In genomic region chr8:6204051-6204745, GRCm38 (mm10) we compare ENCODE assay signal across 24 mouse cellular contexts.
DNase-seq lines count a peak whose midpoint lies in the region; ATAC-seq lines count a peak whose summit lies in the region.
"Had no signal": no experiment of that assay in that cellular context is flagged by ENCODE, and none has a peak within 500 bp of the region (broad histone marks: within the 10 kb centered on the region; RNA-seq: fewer than 3 reads in every experiment).

No protein-coding gene starts in this region.

- no peak overlapping the region for H3K4me3 ChIP-seq in hindbrain, embryonic 13.5 days
- no peak overlapping the region for H3K4me3 ChIP-seq in hindbrain, embryonic 16.5 days (ENCODE audit: low read length)
- H3K4me3 ChIP-seq in neural tube, embryonic 13.5 days = no peak overlapping the region
- H3K4me3 ChIP-seq in neural tube, embryonic 15.5 days (replicated peaks) = no peak overlapping the region
- H3K4me3 ChIP-seq in forebrain, embryonic 15.5 days = no peak overlapping the region
- H3K4me3 ChIP-seq: heart, embryonic 12.5 days; hindbrain, embryonic 15.5 days; layer of hippocampus, adult 2 months had no signal

- peak; percentile 65 for ATAC-seq in hindbrain, embryonic 13.5 days (ENCODE audit: low FRiP score)
- ATAC-seq in hindbrain, embryonic 16.5 days = no peak
- ATAC-seq in neural tube, embryonic 13.5 days (ENCODE audit: low read depth) = peak; percentile 74
- no peak for ATAC-seq in neural tube, embryonic 15.5 days (ENCODE audit: low FRiP score)
- peak; percentile 60; the same call in 1 of the 2 replicates for ATAC-seq in forebrain, embryonic 15.5 days (replicated peaks)
- no peak for ATAC-seq in activated CD4-positive, CD25-positive, alpha-beta regulatory T cell, adult 4 months
- ATAC-seq: intestine, embryonic 16.5 days had no signal

- peak; percentile 93 for DNase-seq in retina, postnatal 1 day
- DNase-seq in right cerebral cortex, postnatal 10 days (ENCODE audit: low spot score in 2 of 2) = no peak
- DNase-seq: adrenal gland, postnatal 10 days; cerebellum, adult 8-10 months; gastrocnemius, postnatal 14 days; heart, adult 18-20 months; heart, postnatal 10 days; kidney, adult 9 months; kidney, postnatal 25 days; layer of hippocampus, postnatal 36 days; lung, adult 18-20 months; lung, postnatal 10 days; right cerebral cortex, postnatal 14 days; spleen, adult 18-20 months had no signal

- H3K36me3 ChIP-seq in hindbrain, embryonic 13.5 days = no peaks in the 10 kb centered on the region
- H3K36me3 ChIP-seq in hindbrain, embryonic 16.5 days (ENCODE audit: control insufficient read depth, insufficient read depth, low read length) = no peaks in the 10 kb centered on the region
- no peaks in the 10 kb centered on the region for H3K36me3 ChIP-seq in neural tube, embryonic 13.5 days
- no peaks in the 10 kb centered on the region for H3K36me3 ChIP-seq in neural tube, embryonic 15.5 days
- no peaks in the 10 kb centered on the region for H3K36me3 ChIP-seq in forebrain, embryonic 15.5 days
- H3K36me3 ChIP-seq: heart, embryonic 12.5 days; hindbrain, embryonic 15.5 days had no signal

- H3K27ac ChIP-seq in hindbrain, embryonic 13.5 days = no peak overlapping the region
- H3K27ac ChIP-seq in hindbrain, embryonic 16.5 days (ENCODE audit: low read depth, low read length) = no peak overlapping the region
- H3K27ac ChIP-seq in neural tube, embryonic 13.5 days (replicated peaks) = no peak overlapping the region
- no peak overlapping the region for H3K27ac ChIP-seq in neural tube, embryonic 15.5 days (replicated peaks)
- no peak overlapping the region; the same call in 1 of the 2 replicates for H3K27ac ChIP-seq in forebrain, embryonic 15.5 days (replicated peaks)
- H3K27ac ChIP-seq: hindbrain, embryonic 15.5 days; layer of hippocampus, adult 2 months had no signal

- no peaks in the 10 kb centered on the region for H3K9me3 ChIP-seq in hindbrain, embryonic 13.5 days
- no peaks in the 10 kb centered on the region for H3K9me3 ChIP-seq in hindbrain, embryonic 16.5 days (ENCODE audit: control insufficient read depth, low read length)
- H3K9me3 ChIP-seq in neural tube, embryonic 13.5 days = no peaks in the 10 kb centered on the region
- H3K9me3 ChIP-seq in neural tube, embryonic 15.5 days (replicated peaks) = no peaks in the 10 kb centered on the region
- H3K9me3 ChIP-seq in forebrain, embryonic 15.5 days = no peaks in the 10 kb centered on the region
- H3K9me3 ChIP-seq: heart, embryonic 12.5 days; hindbrain, embryonic 15.5 days had no signal

- no peak overlapping the region for H3K4me2 ChIP-seq in hindbrain, embryonic 13.5 days
- H3K4me2 ChIP-seq in hindbrain, embryonic 16.5 days (ENCODE audit: low read length) = no peak overlapping the region
- no peak overlapping the region for H3K4me2 ChIP-seq in neural tube, embryonic 13.5 days
- no peak overlapping the region for H3K4me2 ChIP-seq in neural tube, embryonic 15.5 days
- no peak overlapping the region for H3K4me2 ChIP-seq in forebrain, embryonic 15.5 days (replicated peaks)
- H3K4me2 ChIP-seq: heart, embryonic 12.5 days; hindbrain, embryonic 15.5 days had no signal

- WGBS in hindbrain, embryonic 13.5 days = 35% methylated on average over 3 of the region's 3 CpGs
- WGBS in hindbrain, embryonic 16.5 days = 42% methylated on average over 3 of the region's 3 CpGs
- 37% methylated on average over 3 of the region's 3 CpGs for WGBS in neural tube, embryonic 13.5 days
- WGBS in neural tube, embryonic 15.5 days = 30% methylated on average over 3 of the region's 3 CpGs
- WGBS in forebrain, embryonic 15.5 days = 13% methylated on average over 3 of the region's 3 CpGs

- H3K9ac ChIP-seq in hindbrain, embryonic 13.5 days = no peak overlapping the region
- H3K9ac ChIP-seq in hindbrain, embryonic 16.5 days (ENCODE audit: low read depth, low read length) = no peak overlapping the region
- no peak overlapping the region for H3K9ac ChIP-seq in neural tube, embryonic 13.5 days
- H3K9ac ChIP-seq in neural tube, embryonic 15.5 days (replicated peaks) = no peak overlapping the region
- no peak overlapping the region for H3K9ac ChIP-seq in forebrain, embryonic 15.5 days (replicated peaks)
- H3K9ac ChIP-seq: heart, embryonic 12.5 days; hindbrain, embryonic 15.5 days had no signal

- H3K4me1 ChIP-seq in hindbrain, embryonic 13.5 days (replicated peaks) = peaks cover 10% of the 10 kb centered on the region
- H3K4me1 ChIP-seq in hindbrain, embryonic 16.5 days (ENCODE audit: control insufficient read depth, insufficient read depth, low read depth, low read length) = peaks cover 3% of the 10 kb centered on the region; the same call in 1 of the 2 replicates
- H3K4me1 ChIP-seq in neural tube, embryonic 13.5 days (replicated peaks) = peaks cover 7% of the 10 kb centered on the region; the same call in 1 of the 2 replicates
- peaks cover 6% of the 10 kb centered on the region; the same call in 1 of the 2 replicates for H3K4me1 ChIP-seq in neural tube, embryonic 15.5 days
- peaks cover 7% of the 10 kb centered on the region for H3K4me1 ChIP-seq in forebrain, embryonic 15.5 days
- H3K4me1 ChIP-seq: heart, embryonic 12.5 days had no signal

- no peaks in the 10 kb centered on the region for H3K27me3 ChIP-seq in hindbrain, embryonic 13.5 days
- no peaks in the 10 kb centered on the region for H3K27me3 ChIP-seq in hindbrain, embryonic 16.5 days (replicated peaks; ENCODE audit: control insufficient read depth, insufficient read depth, low read length)
- no peaks in the 10 kb centered on the region for H3K27me3 ChIP-seq in neural tube, embryonic 13.5 days
- H3K27me3 ChIP-seq in neural tube, embryonic 15.5 days (replicated peaks) = no peaks in the 10 kb centered on the region
- no peaks in the 10 kb centered on the region for H3K27me3 ChIP-seq in forebrain, embryonic 15.5 days
- H3K27me3 ChIP-seq: heart, embryonic 12.5 days; hindbrain, embryonic 15.5 days had no signal

Comparison
In these comparisons a context has a peak if more than half of its experiments do, and no peak if none do; other contexts are left out.
1. ATAC-seq: peak in hindbrain, embryonic 13.5 days (single experiment), neural tube, embryonic 13.5 days (single experiment) and forebrain, embryonic 15.5 days (single experiment); none in hindbrain, embryonic 16.5 days (single experiment), neural tube, embryonic 15.5 days (single experiment) and activated CD4-positive, CD25-positive, alpha-beta regulatory T cell, adult 4 months (single experiment).